Mouse (Mus musculus) intestine, postnatal 0 days (tissue): ENCODE data around the gene Gzmm. TPM values are rescaled to one million over a fixed set of nuclear protein-coding genes. Genes with fewer than 3 reads are reported as not detected.

Experiments used
- ATAC-seq: fragments of 200-750 bp; cut with Nextera tagmentation; 2 replicates; pipeline ENCODE4 v1.8.0; 2017; ENCODE audit warnings: mild to moderate bottlenecking, moderate TSS enrichment, moderate library complexity
- H3K27ac ChIP-seq: fragments of 300-500 bp; sonication (generic); 2 replicates; pipeline ENCODE4 v1.5.1; 2014; ENCODE audit warnings: mild to moderate bottlenecking, low read depth, low read length, moderate library complexity
- H3K27me3 ChIP-seq: fragments of 300-500 bp; sonication (generic); replicated peaks from 2 replicates; pipeline ENCODE4 v1.6.1; 2014; ENCODE audit warnings: low read length, mixed read lengths; ENCODE audit not compliant: control insufficient read depth, insufficient read depth
- H3K36me3 ChIP-seq: fragments of 300-500 bp; sonication (generic); 2 replicates; pipeline ENCODE4 v1.6.1; 2014; ENCODE audit warnings: mild to moderate bottlenecking, moderate library complexity; ENCODE audit not compliant: control insufficient read depth, insufficient read depth
- H3K4me1 ChIP-seq: fragments of 300-500 bp; sonication (generic); replicated peaks from 2 replicates; pipeline ENCODE4 v1.6.1; 2014; ENCODE audit warnings: antibody characterized with exemption, low read length, mixed read lengths; ENCODE audit not compliant: control insufficient read depth, insufficient read depth
- H3K4me2 ChIP-seq: fragments of 300-500 bp; sonication (generic); replicated peaks from 2 replicates; pipeline ENCODE4 v1.6.1; 2014; ENCODE audit warnings: low read depth, mild to moderate bottlenecking, moderate library complexity
- H3K4me3 ChIP-seq: fragments of 300-500 bp; sonication (generic); 2 replicates; pipeline ENCODE4 v1.5.1; 2014; ENCODE audit warnings: low read depth, low read length
- H3K9ac ChIP-seq: fragments of 300-500 bp; sonication (generic); 2 replicates; pipeline ENCODE4 v1.6.1; 2014; ENCODE audit warnings: mild to moderate bottlenecking, low read depth, low read length
- H3K9me3 ChIP-seq: fragments of 300-500 bp; sonication (generic); 2 replicates; pipeline ENCODE4 v1.6.1; 2016; ENCODE audit warnings: mixed run types; ENCODE audit not compliant: control insufficient read depth
- CTCF ChIP-seq: sonication (generic); IDR thresholded peaks from 2 replicates; pipeline ENCODE4 v1.5.1; 2016; ENCODE audit warnings: low read depth, mild to moderate bottlenecking, control low read depth, antibody characterized with exemption, moderate library complexity
- whole genome bisulfite sequencing: fragments of 180-500 bp; shearing (Covaris S2); extraction: QIAGEN DNeasy Blood & Tissue Kit; methylation state at CpG from one replicate; pipeline ENCODE4 v1.1.7; 2014; 5-methylcytosine and 5-hydroxymethylcytosine counted together
- polyA plus RNA-seq: library from polyadenylated mRNA; unstranded; fragments of >200 nt; fragmentation: Nextera tagmentation; extraction: Ambion mirVana; gene quantifications from 2 replicates; pipeline ENCODE4 v1.2.1, GENCODE M21; 2015

Gzmm gene
- 0.16 and 0.26 TPM in 2 replicates for polyA plus RNA-seq

- Histone ChIP-seq H3K4me2 (no peak within 1 kb of the TSS), H3K4me3 (no peak within 1 kb of the TSS), H3K4me1 (no peaks in the 10 kb centered on the region), H3K27me3 (no peaks in the 10 kb centered on the region), H3K9me3 (no peaks in the 10 kb centered on the region), H3K9ac (no peak within 1 kb of the TSS), H3K27ac (no peak within 1 kb of the TSS), H3K36me3 (peaks cover 50% of the 10 kb centered on the region)
- WGBS: 70% methylated on average over 4 of the region's 4 CpGs
- no peak for ATAC-seq
- no peak for TF ChIP-seq CTCF
Measured at GRCm38 (mm10) chr10:79688720-79689119, at the start of gene Gzmm. Gene Gzmm (plus strand): TSS chr10:79689020.

GRCm38 (mm10) chr10:79645711-79646110 lies 43.1 kb upstream of the Gzmm start, which contains the start of gene Odf3l2:
Gene Odf3l2 (minus strand): TSS chr10:79645738.
- Histone ChIP-seq H3K4me3 (no peak within 1 kb of the TSS), H3K36me3 (no peaks in the 10 kb centered on the region), H3K4me1 (no peaks in the 10 kb centered on the region), H3K27ac (no peak within 1 kb of the TSS), H3K27me3 (no peaks in the 10 kb centered on the region), H3K9me3 (no peaks in the 10 kb centered on the region), H3K4me2 (no peak within 1 kb of the TSS), H3K9ac (no peak within 1 kb of the TSS)
- no peak for ATAC-seq
- TF ChIP-seq CTCF: no peak
- WGBS: 70% methylated on average over 8 of the region's 8 CpGs

- ATAC-seq: peak; percentile 60; the same call in 1 of the 2 replicates
Measured at GRCm38 (mm10) chr10:79649070-79649751, 39.6 kb upstream of the Gzmm start.

GRCm38 (mm10) chr10:79652789-79653188 lies 36.0 kb upstream of the Gzmm start:
- no peaks in the 10 kb centered on the region for H3K36me3 ChIP-seq
- no peak overlapping the region for H3K27ac ChIP-seq
- TF ChIP-seq CTCF: no peak
- no peaks in the 10 kb centered on the region for H3K9me3 ChIP-seq
- no peaks in the 10 kb centered on the region for H3K27me3 ChIP-seq
- no peak overlapping the region for H3K4me2 ChIP-seq
- ATAC-seq: no peak
- no peak overlapping the region for H3K4me3 ChIP-seq
- no peak overlapping the region for H3K9ac ChIP-seq
- H3K4me1 ChIP-seq: no peaks in the 10 kb centered on the region
- WGBS: 81% methylated on average over 7 of the region's 7 CpGs

More at GRCm38 (mm10) chr10:79649070-79649751, 39.6 kb upstream of the Gzmm start:
- H3K4me2 ChIP-seq: no peak overlapping the region
- peak; percentile 97 for TF ChIP-seq CTCF
- no peak overlapping the region for H3K4me3 ChIP-seq
- H3K27me3 ChIP-seq: no peaks in the 10 kb centered on the region
- 27% methylated on average over 7 of the region's 7 CpGs for WGBS
- no peaks in the 10 kb centered on the region for H3K4me1 ChIP-seq
- H3K9ac ChIP-seq: no peak overlapping the region
- no peaks in the 10 kb centered on the region for H3K36me3 ChIP-seq
- no peak overlapping the region for H3K27ac ChIP-seq
- no peaks in the 10 kb centered on the region for H3K9me3 ChIP-seq

GRCm38 (mm10) chr10:79654946-79655395 lies 33.8 kb upstream of the Gzmm start:
- no peak for ATAC-seq
- no peak for TF ChIP-seq CTCF
- Histone ChIP-seq H3K27me3 (no peaks in the 10 kb centered on the region), H3K4me3 (no peak overlapping the region), H3K9me3 (no peaks in the 10 kb centered on the region), H3K9ac (no peak overlapping the region), H3K4me1 (no peaks in the 10 kb centered on the region), H3K36me3 (no peaks in the 10 kb centered on the region), H3K27ac (no peak overlapping the region), H3K4me2 (no peak overlapping the region)
- 13% methylated on average over 1 of the region's 1 CpGs for WGBS

GRCm38 (mm10) chr10:79658829-79659228 lies 30.0 kb upstream of the Gzmm start:
- peak; percentile 64 for TF ChIP-seq CTCF
- no peak for ATAC-seq
- Histone ChIP-seq H3K27ac (no peak overlapping the region), H3K36me3 (no peaks in the 10 kb centered on the region), H3K27me3 (no peaks in the 10 kb centered on the region), H3K4me1 (no peaks in the 10 kb centered on the region), H3K4me2 (no peak overlapping the region), H3K9me3 (no peaks in the 10 kb centered on the region), H3K9ac (no peak overlapping the region), H3K4me3 (no peak overlapping the region)
- WGBS: 18% methylated on average over 4 of the region's 4 CpGs
